Mouse (Mus musculus): ENCODE measurements around the gene Xirp2.

GRCm38 (mm10) chr2:67460857-67461256 lies 15.1 kb downstream of the Xirp2 start:
- no peak for TF ChIP-seq CTCF (IDR thresholded peaks at IDR 0.05; ENCODE audit: borderline replicate concordance, insufficient read depth, low read depth, low read length)
- TF ChIP-seq POLR2A (IDR thresholded peaks at IDR 0.05; ENCODE audit: borderline replicate concordance, insufficient read depth, low read length): no peak
